Mouse (Mus musculus): ENCODE data around the gene Gm4302. TPM values are rescaled to one million over a fixed set of nuclear protein-coding genes. Genes with fewer than 3 reads are reported as not detected.
"Not testable (repeated sequence)": the region's sequence is repeated elsewhere in the genome, so short reads cannot be mapped to it uniquely, and the experiment has no call there.

Gm4302 gene
- not detected for total RNA-seq (2021)

GRCm38 (mm10) chr10:100340536-100340935 is at the start of gene Gm4302:
TSS of gene Gm4302 (plus strand) at chr10:100340836.
- DNase-seq (ENCODE audit: extremely low spot score in 1 of 2, low spot score in 2 of 2); intact Hi-C loops (cut with DNase I): not testable (repeated sequence)

GRCm38 (mm10) chr10:100296105-100296504 is 44.5 kb upstream of the Gm4302 start:
- intact Hi-C loops (cut with DNase I), result no loop called here
- no peak for DNase-seq (ENCODE audit: extremely low spot score in 1 of 2, low spot score in 2 of 2)

- DNase-seq (ENCODE audit: extremely low spot score in 1 of 2, low spot score in 2 of 2); intact Hi-C loops (cut with DNase I): not testable (repeated sequence)
Observed at GRCm38 (mm10) chr10:100300106-100300505, 40.5 kb upstream of the Gm4302 start.

GRCm38 (mm10) chr10:100335376-100335775 is 5.3 kb upstream of the Gm4302 start, which contains the start of gene Gm4301:
TSS of gene Gm4301 (plus strand) at chr10:100335676.
- DNase-seq (ENCODE audit: extremely low spot score in 1 of 2, low spot score in 2 of 2); intact Hi-C loops (cut with DNase I): not testable (repeated sequence)

- DNase-seq (ENCODE audit: extremely low spot score in 1 of 2, low spot score in 2 of 2); intact Hi-C loops (cut with DNase I): not testable (repeated sequence)
Observed at GRCm38 (mm10) chr10:100345672-100346071, 5.0 kb downstream of the Gm4302 start, which contains the start of gene Gm4303. TSS of gene Gm4303 (plus strand) at chr10:100345972.

- DNase-seq (ENCODE audit: extremely low spot score in 1 of 2, low spot score in 2 of 2); intact Hi-C loops (cut with DNase I): not testable (repeated sequence)
Observed at GRCm38 (mm10) chr10:100350793-100351192, 10.2 kb downstream of the Gm4302 start, which contains the start of gene Gm4305. TSS of gene Gm4305 (plus strand) at chr10:100351093.

- intact Hi-C loops (cut with DNase I), result not testable (repeated sequence)
- DNase-seq (ENCODE audit: extremely low spot score in 1 of 2, low spot score in 2 of 2), result peak; percentile 4 to 12
Observed at GRCm38 (mm10) chr10:100356841-100357240, 16.2 kb downstream of the Gm4302 start.

GRCm38 (mm10) chr10:100361038-100361437 is 20.4 kb downstream of the Gm4302 start, which contains the start of gene Gm4307:
TSS of gene Gm4307 (plus strand) at chr10:100361338.
- DNase-seq (ENCODE audit: extremely low spot score in 1 of 2, low spot score in 2 of 2); intact Hi-C loops (cut with DNase I): not testable (repeated sequence)

- intact Hi-C loops (cut with DNase I); DNase-seq (ENCODE audit: extremely low spot score in 1 of 2, low spot score in 2 of 2): not testable (repeated sequence)
Observed at GRCm38 (mm10) chr10:100382460-100382859, 41.8 kb downstream of the Gm4302 start, which contains the start of gene Gm4312. TSS of gene Gm4312 (minus strand) at chr10:100382560.

Other genes with a start within 250 kb of the Gm4302 start
- gene Gm4301, start 5.2 kb upstream of the Gm4302 start, total RNA-seq (2021), result not detected
- not detected for gene Gm4303, start 5.1 kb downstream of the Gm4302 start, total RNA-seq (2021)
- not detected for gene Gm4305, start 10.3 kb downstream of the Gm4302 start, total RNA-seq (2021)
- gene Gm4307, start 20.5 kb downstream of the Gm4302 start, total RNA-seq (2021), result not detected
- not detected for gene Gm4312, start 41.7 kb downstream of the Gm4302 start, total RNA-seq (2021)
- 1 to 10 TPM; 9.2 to 10.0 TPM for gene Tmtc3, start 146.5 kb downstream of the Gm4302 start, total RNA-seq (2021)
- 10 to 100 TPM in 1 of 2 experiments, 1 to 10 TPM in 1; 9.9 to 10.7 TPM for gene Cep290, start 146.7 kb downstream of the Gm4302 start, total RNA-seq (2021)
- gene 4930430F08Rik, start 249.6 kb downstream of the Gm4302 start, total RNA-seq (2021), result 10 to 100 TPM; 22.2 to 25.2 TPM
- not detected for gene 1700017N19Rik, start 249.6 kb downstream of the Gm4302 start, total RNA-seq (2021)